Mouse (Mus musculus): ENCODE results near the gene Vtcn1. TPM values are rescaled to one million over a fixed set of nuclear protein-coding genes. Genes with fewer than 3 reads are reported as not detected.

Gene Vtcn1
- polyA plus RNA-seq, 1 experiment from 2014 or later: not detected

Other genes with a start within 250 kb of the Vtcn1 start
- gene Man1a2, start 140.0 kb upstream of the Vtcn1 start, polyA plus RNA-seq (2018): 16.2 to 40.0 TPM (median 25.0 TPM) in 3 replicates
- gene Trim45, start 96.7 kb downstream of the Vtcn1 start, polyA plus RNA-seq (2018): 0.89 to 1.6 TPM (median 1.2 TPM) in 3 replicates
- 5.9 to 10.8 TPM (median 6.1 TPM) in 3 replicates for gene Ttf2, start 144.2 kb downstream of the Vtcn1 start, polyA plus RNA-seq (2018)
- 0.10 to 0.20 TPM (median 0.14 TPM) in 3 replicates for gene Cd101, start 204.1 kb downstream of the Vtcn1 start, polyA plus RNA-seq (2018)